Mouse (Mus musculus) limb, embryonic 11.5 days (tissue): ENCODE measurements at regions not wholly inside any gene's neighbourhood (a gene's known extent, or its start where the extent isn't known, plus 50 kb on each side); places are given as distances from the start of the nearest gene placed in this dataset.
"Not testable (repeated sequence)": the region's sequence is repeated elsewhere in the genome, so short reads cannot be mapped to it uniquely, and the experiment has no call there.

Source experiments
- ATAC-seq: fragments of 200-750 bp; cut with Nextera tagmentation; 2 replicates; pipeline ENCODE4 v1.8.0; 2017; ENCODE audit warnings: low read depth; ENCODE audit not compliant: insufficient number of reproducible peaks, low FRiP score, low TSS enrichment
- DNase-seq: peaks from one replicate; pipeline ENCODE4 v3.0.0-alpha.2; 2015; ENCODE audit warnings: low spot score
- H3K27ac ChIP-seq: fragments of 300-500 bp; sonication (generic); replicated peaks from 2 replicates; pipeline ENCODE4 v1.5.1; 2014; ENCODE audit warnings: low read depth, mild to moderate bottlenecking, low read length
- H3K27me3 ChIP-seq: fragments of 300-500 bp; sonication (generic); 2 replicates; pipeline ENCODE4 v1.6.1; 2014; ENCODE audit warnings: mild to moderate bottlenecking, low read length, mixed read lengths; ENCODE audit not compliant: control insufficient read depth, insufficient read depth
- H3K36me3 ChIP-seq: fragments of 300-500 bp; sonication (generic); 2 replicates; pipeline ENCODE4 v1.6.1; 2014; ENCODE audit warnings: mild to moderate bottlenecking, low read length, moderate library complexity, mixed read lengths; ENCODE audit not compliant: control insufficient read depth, insufficient read depth
- H3K4me1 ChIP-seq: fragments of 300-500 bp; sonication (generic); 2 replicates; pipeline ENCODE4 v1.6.1; 2014; ENCODE audit warnings: low read length, mixed read lengths; ENCODE audit not compliant: control insufficient read depth, insufficient read depth
- H3K4me2 ChIP-seq: fragments of 300-500 bp; sonication (generic); 2 replicates; pipeline ENCODE4 v1.6.1; 2014; ENCODE audit warnings: low read depth, mild to moderate bottlenecking, moderate library complexity; ENCODE audit not compliant: severe bottlenecking
- H3K4me3 ChIP-seq: fragments of 300-500 bp; sonication (generic); 2 replicates; pipeline ENCODE4 v1.5.1; 2014; ENCODE audit warnings: low read depth, low read length
- H3K9ac ChIP-seq: fragments of 300-500 bp; sonication (generic); 2 replicates; pipeline ENCODE4 v1.6.1; 2014; ENCODE audit warnings: mild to moderate bottlenecking, low read length
- H3K9me3 ChIP-seq: fragments of 300-500 bp; sonication (generic); 2 replicates; pipeline ENCODE4 v1.6.1; 2016; ENCODE audit warnings: low read length; ENCODE audit not compliant: control insufficient read depth
- WGBS: fragments of 180-500 bp; shearing (Covaris S2); extraction: QIAGEN DNeasy Blood & Tissue Kit; methylation state at CpG from one replicate; pipeline ENCODE4 v1.1.7; 2014; 5-methylcytosine and 5-hydroxymethylcytosine counted together

GRCm38 (mm10) chr1:184221792-184222191 is 187.7 kb upstream of the 1700056E22Rik start:
- H3K27ac ChIP-seq = no peak overlapping the region
- 34% methylated on average over 3 of the region's 3 CpGs for WGBS
- DNase-seq (no peak), ATAC-seq (no peak)
- no peaks in the 10 kb centered on the region for H3K4me1 ChIP-seq
- H3K36me3 ChIP-seq = no peaks in the 10 kb centered on the region
- no peak overlapping the region for H3K9ac ChIP-seq
- no peaks in the 10 kb centered on the region for H3K9me3 ChIP-seq
- H3K4me3 ChIP-seq = no peak overlapping the region
- H3K27me3 ChIP-seq = no peaks in the 10 kb centered on the region
- no peak overlapping the region for H3K4me2 ChIP-seq

- Histone ChIP-seq H3K9me3 (no peaks in the 10 kb centered on the region), H3K4me1 (no peaks in the 10 kb centered on the region), H3K4me3 (no peak overlapping the region), H3K36me3 (no peaks in the 10 kb centered on the region), H3K4me2 (no peak overlapping the region), H3K9ac (no peak overlapping the region), H3K27me3 (no peaks in the 10 kb centered on the region), H3K27ac (no peak overlapping the region)
- WGBS = 88% methylated on average over 4 of the region's 4 CpGs
- DNase-seq (no peak), ATAC-seq (no peak)
Observed at GRCm38 (mm10) chr1:184197272-184197671, 163.2 kb upstream of the 1700056E22Rik start.

- ATAC-seq (no peak), DNase-seq (no peak)
- H3K4me3 ChIP-seq = no peak overlapping the region
- no peak overlapping the region for H3K4me2 ChIP-seq
- WGBS = 74% methylated on average over 3 of the region's 3 CpGs
- no peak overlapping the region for H3K9ac ChIP-seq
- no peaks in the 10 kb centered on the region for H3K9me3 ChIP-seq
- H3K36me3 ChIP-seq = no peaks in the 10 kb centered on the region
- no peaks in the 10 kb centered on the region for H3K27me3 ChIP-seq
- no peak overlapping the region for H3K27ac ChIP-seq
- H3K4me1 ChIP-seq = no peaks in the 10 kb centered on the region
Observed at GRCm38 (mm10) chr1:184191325-184191724, 157.2 kb upstream of the 1700056E22Rik start.

GRCm38 (mm10) chr1:184187582-184187981 is 153.5 kb upstream of the 1700056E22Rik start:
- Histone ChIP-seq H3K4me1 (no peaks in the 10 kb centered on the region), H3K9ac (no peak overlapping the region), H3K4me2 (no peak overlapping the region), H3K36me3 (no peaks in the 10 kb centered on the region), H3K27ac (no peak overlapping the region), H3K9me3 (no peaks in the 10 kb centered on the region), H3K4me3 (no peak overlapping the region), H3K27me3 (no peaks in the 10 kb centered on the region)
- ATAC-seq (no peak), DNase-seq (no peak)

- no peak for DNase-seq
- Histone ChIP-seq H3K9me3 (no peaks in the 10 kb centered on the region), H3K27ac (no peak overlapping the region), H3K4me2 (no peak overlapping the region), H3K4me1 (no peaks in the 10 kb centered on the region), H3K36me3 (no peaks in the 10 kb centered on the region), H3K9ac (no peak overlapping the region), H3K4me3 (no peak overlapping the region), H3K27me3 (no peaks in the 10 kb centered on the region)
- ATAC-seq = no peak
- WGBS = 88% methylated on average over 4 of the region's 4 CpGs
Observed at GRCm38 (mm10) chr1:184182163-184182562, 148.1 kb upstream of the 1700056E22Rik start.

- not testable (repeated sequence) for H3K9ac ChIP-seq, H3K27ac ChIP-seq, ATAC-seq, H3K4me2 ChIP-seq, H3K4me1 ChIP-seq, H3K27me3 ChIP-seq, DNase-seq, H3K36me3 ChIP-seq, H3K9me3 ChIP-seq, H3K4me3 ChIP-seq
- 90% methylated on average over 1 of the region's 1 CpGs for WGBS
Observed at GRCm38 (mm10) chr1:184174416-184174815, 140.3 kb upstream of the 1700056E22Rik start.

GRCm38 (mm10) chr1:184173739-184174138 is 139.6 kb upstream of the 1700056E22Rik start:
- no peak overlapping the region for H3K9ac ChIP-seq
- H3K4me3 ChIP-seq = no peak overlapping the region

GRCm38 (mm10) chr1:184172986-184173385 is 138.9 kb upstream of the 1700056E22Rik start:
- Histone ChIP-seq H3K27ac (no peak overlapping the region), H3K9me3 (no peaks in the 10 kb centered on the region)
- ATAC-seq = no peak

More at GRCm38 (mm10) chr1:184173739-184174138, 139.6 kb upstream of the 1700056E22Rik start:
- ATAC-seq (no peak), DNase-seq (no peak)
- Histone ChIP-seq H3K27ac (no peak overlapping the region), H3K36me3 (no peaks in the 10 kb centered on the region), H3K4me1 (no peaks in the 10 kb centered on the region), H3K27me3 (no peaks in the 10 kb centered on the region), H3K9me3 (no peaks in the 10 kb centered on the region), H3K4me2 (no peak overlapping the region)
- 82% methylated on average over 6 of the region's 6 CpGs for WGBS

GRCm38 (mm10) chr1:184171601-184172000 is 137.5 kb upstream of the 1700056E22Rik start:
- WGBS = 77% methylated on average over 7 of the region's 7 CpGs
- Histone ChIP-seq H3K4me1 (no peaks in the 10 kb centered on the region), H3K9me3 (no peaks in the 10 kb centered on the region), H3K4me2 (no peak overlapping the region), H3K9ac (no peak overlapping the region), H3K4me3 (no peak overlapping the region), H3K27ac (no peak overlapping the region), H3K36me3 (no peaks in the 10 kb centered on the region), H3K27me3 (no peaks in the 10 kb centered on the region)
- ATAC-seq = no peak
- DNase-seq = no peak

More at GRCm38 (mm10) chr1:184172986-184173385, 138.9 kb upstream of the 1700056E22Rik start:
- Histone ChIP-seq H3K4me2 (no peak overlapping the region), H3K4me3 (no peak overlapping the region), H3K27me3 (no peaks in the 10 kb centered on the region), H3K36me3 (no peaks in the 10 kb centered on the region), H3K4me1 (no peaks in the 10 kb centered on the region), H3K9ac (no peak overlapping the region)
- DNase-seq = no peak
- 80% methylated on average over 2 of the region's 2 CpGs for WGBS
